Mouse (Mus musculus) embryonic fibroblast, embryonic 13.5 days (primary cell): ENCODE results near the gene Aloxe3.

Experiments
- CTCF ChIP-seq: IDR thresholded peaks from 2 replicates; pipeline ENCODE4 v1.5.1; 2011; ENCODE audit warnings: mild to moderate bottlenecking, control low read depth, low read length, moderate library complexity, borderline replicate concordance; ENCODE audit not compliant: insufficient read depth
- POLR2A ChIP-seq: IDR thresholded peaks from 2 replicates; pipeline ENCODE4 v1.6.1; 2011; ENCODE audit warnings: low read depth, mild to moderate bottlenecking, control low read depth, low read length, moderate library complexity

DNA sequence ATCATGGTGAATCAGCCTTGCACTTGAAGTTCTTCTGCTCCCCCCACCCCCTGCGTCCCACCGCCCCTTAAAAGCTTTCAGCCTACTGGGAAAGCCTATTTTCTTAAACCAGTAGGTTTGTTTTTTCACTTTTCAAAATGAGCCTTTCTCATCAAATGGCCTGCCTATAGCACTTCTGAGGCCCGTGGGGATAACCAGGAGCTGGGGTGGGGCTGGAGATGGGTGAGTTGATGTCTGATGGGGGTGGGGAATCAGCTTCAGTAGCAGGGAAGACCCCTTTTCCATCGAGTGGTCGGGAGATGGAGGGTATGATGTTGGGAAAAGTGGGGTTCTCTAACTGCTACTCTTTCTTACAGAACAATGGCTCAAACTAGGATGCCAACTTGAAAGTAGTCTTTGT, 8.9 kb upstream of the Aloxe3 start:
- no peak for TF ChIP-seq CTCF
- no peak for TF ChIP-seq POLR2A
